Comparison of ENCODE assay signal across 8 mouse cellular contexts in genomic region chr11:82389396-82390291, GRCm38 (mm10). TPM values are rescaled to one million over a fixed set of nuclear protein-coding genes. Genes with fewer than 3 reads are reported as not detected.
DNase-seq lines count a peak whose midpoint lies in the region; ATAC-seq lines count a peak whose summit lies in the region.

No protein-coding gene starts in this region.

- peak overlapping the region; percentile 65 for H3K9ac ChIP-seq in forebrain, embryonic 16.5 days (replicated peaks; ENCODE audit: low read depth, low read length)
- peak overlapping the region; percentile 55 for H3K9ac ChIP-seq in limb, embryonic 13.5 days

- peaks cover 24% of the 10 kb centered on the region for H3K27me3 ChIP-seq in forebrain, embryonic 16.5 days (replicated peaks; ENCODE audit: control insufficient read depth, insufficient read depth, low read length)
- peaks cover 97% of the 10 kb centered on the region for H3K27me3 ChIP-seq in limb, embryonic 13.5 days

- peak overlapping the region; percentile 66 for H3K4me3 ChIP-seq in forebrain, embryonic 16.5 days (replicated peaks; ENCODE audit: low read length)
- peak overlapping the region; percentile 61 for H3K4me3 ChIP-seq in limb, embryonic 13.5 days

- no peaks in the 10 kb centered on the region for H3K9me3 ChIP-seq in forebrain, embryonic 16.5 days (ENCODE audit: control insufficient read depth, low read length)
- no peaks in the 10 kb centered on the region for H3K9me3 ChIP-seq in limb, embryonic 13.5 days

- peak overlapping the region; percentile 99 for H3K4me2 ChIP-seq in forebrain, embryonic 16.5 days (ENCODE audit: low read length)
- peak overlapping the region; percentile 97 for H3K4me2 ChIP-seq in limb, embryonic 13.5 days (replicated peaks)

- H3K4me1 ChIP-seq in forebrain, embryonic 16.5 days (replicated peaks; ENCODE audit: control insufficient read depth, insufficient read depth, low read length): peaks cover 28% of the 10 kb centered on the region
- peaks cover 36% of the 10 kb centered on the region for H3K4me1 ChIP-seq in limb, embryonic 13.5 days

- peak; percentile 8 to 9 for DNase-seq in adrenal gland, postnatal 36 days
- DNase-seq in adrenal gland, adult 8-10 months: no peak
- DNase-seq in right cerebral cortex, adult 18-20 months: peak; percentile 20
- DNase-seq in right cerebral cortex, postnatal 36 days (ENCODE audit: low spot score in 2 of 2): no peak
- DNase-seq in right cerebral cortex, postnatal 14 days: peak; percentile 36
- no peak for DNase-seq in frontal cortex, postnatal 25 days (ENCODE audit: low spot score in 2 of 2)

- WGBS in forebrain, embryonic 16.5 days: under 1% methylated on average over 69 of the region's 69 CpGs
- WGBS in limb, embryonic 13.5 days: 1% methylated on average over 69 of the region's 69 CpGs

- no peaks in the 10 kb centered on the region for H3K36me3 ChIP-seq in forebrain, embryonic 16.5 days (ENCODE audit: control insufficient read depth, insufficient read depth)
- no peaks in the 10 kb centered on the region for H3K36me3 ChIP-seq in limb, embryonic 13.5 days

- ATAC-seq in forebrain, embryonic 16.5 days: peak; percentile 13; the same call in 1 of the 2 replicates
- ATAC-seq in limb, embryonic 13.5 days (ENCODE audit: low FRiP score, low read depth): peak; percentile 26; the same call in 1 of the 2 replicates

- no peak overlapping the region for H3K27ac ChIP-seq in forebrain, embryonic 16.5 days (ENCODE audit: low read length)
- no peak overlapping the region for H3K27ac ChIP-seq in limb, embryonic 13.5 days

RNA-seq across cellular contexts. Expression of gene Tmem132e, which starts 0.9 kb away (rescaled TPM):
- total RNA-seq in adrenal gland, postnatal 36 days (2021): under 1 TPM; 0.20 to 0.89 TPM
- 1 to 10 TPM in 3 of 4 experiments, under 1 TPM in 1; 0.87 to 3.0 (median 2.4) TPM for total RNA-seq in adrenal gland, adult 8-10 months (2022)
- 0.82 and 1.4 TPM in 2 replicates for polyA plus RNA-seq in forebrain, embryonic 16.5 days (2015; fragmentation: Nextera tagmentation; extraction: Ambion mirVana)
- polyA plus RNA-seq in limb, embryonic 13.5 days (2015; fragmentation: Nextera tagmentation; extraction: Ambion mirVana): 0.65 and 0.84 TPM in 2 replicates

Comparison
In these comparisons a context has a peak if more than half of its experiments do, and no peak if none do; other contexts are left out.
1. DNase-seq: peak in adrenal gland, postnatal 36 days (2 of 2), right cerebral cortex, adult 18-20 months (single experiment) and right cerebral cortex, postnatal 14 days (single experiment); none in adrenal gland, adult 8-10 months (single experiment), right cerebral cortex, postnatal 36 days (0 of 2) and frontal cortex, postnatal 25 days (0 of 2).